Mouse (Mus musculus): ENCODE results near the gene Gm49320. TPM values are rescaled to one million over a fixed set of nuclear protein-coding genes. Genes with fewer than 3 reads are reported as not detected.

The Gm49320 gene
- polyA plus RNA-seq, 1 experiment from 2014 or later, result 1.00 TPM

DNA sequence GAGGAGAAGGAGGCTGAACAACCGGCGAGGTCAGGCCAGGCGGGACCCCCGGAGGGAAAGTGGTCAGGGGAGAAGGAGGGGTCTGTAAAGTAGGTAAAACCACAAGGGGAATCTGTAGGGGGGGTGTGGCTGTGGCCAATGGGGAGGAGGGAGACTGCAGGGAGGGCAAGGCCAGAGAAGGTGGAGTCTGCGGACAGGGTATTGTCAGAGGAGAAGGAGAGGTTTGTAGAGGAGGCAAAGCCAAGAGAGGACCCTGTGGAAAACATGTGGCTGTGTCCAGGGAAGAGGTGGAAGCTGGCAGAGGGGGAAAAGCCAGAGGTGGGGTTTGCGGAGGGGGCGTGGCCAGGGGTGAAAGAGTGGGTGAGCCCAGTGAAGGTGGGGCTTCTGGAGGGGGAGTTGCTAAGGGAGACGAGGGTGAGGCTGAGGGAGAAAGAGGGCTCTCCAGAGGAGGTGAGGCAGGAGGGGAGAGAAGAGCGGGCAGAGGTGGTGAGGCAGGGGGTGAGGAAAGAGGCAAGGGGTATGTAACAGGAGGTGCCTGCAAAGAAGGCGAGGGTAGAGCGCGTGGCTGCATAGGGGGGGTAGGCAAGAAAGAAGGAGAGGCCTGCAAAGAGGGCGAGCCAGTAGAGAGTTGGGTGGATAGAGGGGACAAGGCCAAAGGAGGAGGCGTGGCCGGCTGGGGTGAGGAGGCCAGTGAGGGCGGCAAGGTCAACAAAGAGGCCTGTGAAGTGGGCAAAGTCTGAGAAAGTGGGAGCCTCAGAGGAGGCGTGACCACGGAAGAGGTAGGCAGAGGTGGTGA is 25.3 kb upstream of the Gm49320 start:
- H3K36me3 ChIP-seq, result peaks cover 40% of the 10 kb centered on the region
- peaks cover 62% of the 10 kb centered on the region for H3K4me1 ChIP-seq (replicated peaks)
- peak overlapping the region; percentile 87 for H3K4me2 ChIP-seq
- no peaks in the 10 kb centered on the region for H3K9me3 ChIP-seq
- 4% methylated on average over 18 of the region's 18 CpGs for WGBS
- peak; percentile 5 for ATAC-seq (ENCODE audit: low FRiP score)
- peak overlapping the region; percentile 63 for H3K27ac ChIP-seq
- peak overlapping the region; percentile 93 for H3K9ac ChIP-seq
- no peaks in the 10 kb centered on the region for H3K27me3 ChIP-seq
- peak overlapping the region; percentile 50 for H3K4me3 ChIP-seq

DNA sequence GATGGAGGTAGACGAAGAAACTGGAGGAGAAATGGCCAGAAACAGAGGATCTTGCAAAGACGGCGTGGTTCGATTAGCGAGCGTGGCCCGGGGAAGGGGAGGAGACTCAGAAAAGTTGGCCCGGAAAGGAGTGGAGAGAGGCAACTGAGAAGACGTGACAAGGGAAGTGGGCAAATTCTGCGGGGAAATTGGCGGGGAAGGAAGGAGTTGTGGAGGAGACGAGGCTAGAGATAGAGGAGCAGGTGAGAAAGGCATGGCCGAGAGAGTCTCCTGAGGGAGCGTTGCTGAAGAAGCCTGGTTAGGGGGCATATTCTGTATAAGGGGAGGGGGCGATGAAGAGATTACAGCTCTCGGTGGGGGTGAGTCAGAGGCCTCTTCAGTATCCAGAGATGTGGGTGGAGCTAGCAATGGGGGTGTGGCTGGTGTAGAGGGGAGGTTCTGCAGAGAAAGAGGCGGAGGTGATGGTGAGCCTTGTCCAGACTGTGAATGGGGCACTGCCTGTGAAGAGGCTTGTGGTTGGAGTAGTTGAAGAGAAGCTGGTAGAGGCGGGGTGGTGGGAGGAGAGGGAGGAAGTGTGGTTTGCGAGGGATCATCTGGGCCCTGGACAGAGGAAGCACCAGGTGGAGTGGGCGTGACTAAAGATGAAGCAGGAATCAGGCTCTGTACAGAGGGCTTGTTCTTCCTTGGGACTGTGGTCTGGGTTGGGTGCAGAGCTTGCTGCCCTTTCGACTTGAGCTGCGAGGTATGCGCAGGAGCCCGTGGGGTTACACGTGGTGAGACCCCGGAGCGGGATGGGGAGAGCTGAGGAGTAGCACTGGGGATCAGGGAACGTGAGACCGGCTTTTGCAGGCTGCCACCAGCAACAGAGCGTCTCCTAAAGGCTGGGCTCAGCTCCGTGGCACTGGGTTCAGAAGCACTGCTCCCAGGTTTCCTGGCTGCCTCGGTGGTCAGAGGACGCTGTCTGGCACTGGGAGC is 24.4 kb upstream of the Gm49320 start:
- ATAC-seq (ENCODE audit: low FRiP score), result no peak
- H3K4me1 ChIP-seq (replicated peaks), result peaks cover 59% of the 10 kb centered on the region

GRCm38 (mm10) chr8:4216296-4216695 is 22.4 kb upstream of the Gm49320 start:
- peak overlapping the region; percentile 87 for H3K4me2 ChIP-seq
- H3K4me3 ChIP-seq, result peak overlapping the region; percentile 68
- peaks cover 50% of the 10 kb centered on the region for H3K4me1 ChIP-seq (replicated peaks)
- H3K36me3 ChIP-seq, result peaks cover 12% of the 10 kb centered on the region
- H3K27me3 ChIP-seq, result 0 out of 2 replicates have a peak, but pooled peaks cover 2% of the 10 kb centered on the region
- peak; percentile 4; the same call in 1 of the 2 replicates for ATAC-seq (ENCODE audit: low FRiP score)
- 2% methylated on average over 18 of the region's 18 CpGs for WGBS
- H3K9me3 ChIP-seq, result no peaks in the 10 kb centered on the region
- peak overlapping the region; percentile 93 for H3K9ac ChIP-seq
- H3K27ac ChIP-seq, result peak overlapping the region; percentile 97

More for the DNA sequence above, 24.4 kb upstream of the Gm49320 start:
- H3K4me2 ChIP-seq, result peak overlapping the region; percentile 87
- peak overlapping the region; percentile 93 for H3K9ac ChIP-seq
- H3K27ac ChIP-seq, result peak overlapping the region; percentile 63; the same call in 1 of the 2 replicates
- H3K9me3 ChIP-seq, result no peaks in the 10 kb centered on the region
- H3K27me3 ChIP-seq, result no peaks in the 10 kb centered on the region
- peaks cover 31% of the 10 kb centered on the region for H3K36me3 ChIP-seq
- 10% methylated on average over 33 of the region's 33 CpGs for WGBS
- peak overlapping the region; percentile 50 for H3K4me3 ChIP-seq

GRCm38 (mm10) chr8:4216791-4217621 is 21.7 kb upstream of the Gm49320 start, which contains the start of gene Prr36:
TSS of gene Prr36 (minus strand) at chr8:4217459.
- peaks cover 45% of the 10 kb centered on the region for H3K4me1 ChIP-seq (replicated peaks)
- peak within 1 kb of the TSS; percentile 87 for H3K4me2 ChIP-seq
- WGBS, result 1% methylated on average over 44 of the region's 44 CpGs
- H3K36me3 ChIP-seq, result peaks cover 10% of the 10 kb centered on the region
- H3K4me3 ChIP-seq, result peak within 1 kb of the TSS; percentile 68
- H3K9ac ChIP-seq, result peak within 1 kb of the TSS; percentile 93
- ATAC-seq (ENCODE audit: low FRiP score), result peak; percentile 93
- H3K27ac ChIP-seq, result peak within 1 kb of the TSS; percentile 97
- no peaks in the 10 kb centered on the region for H3K9me3 ChIP-seq
- 0 out of 2 replicates have a peak, but pooled peaks cover 4% of the 10 kb centered on the region for H3K27me3 ChIP-seq

GRCm38 (mm10) chr8:4219617-4220016 is 19.0 kb upstream of the Gm49320 start:
- Histone ChIP-seq H3K9ac (no peak overlapping the region), H3K4me3 (no peak overlapping the region), H3K27me3 (peaks cover 9% of the 10 kb centered on the region; the same call in 1 of the 2 replicates), H3K4me1 (replicated peaks) (peaks cover 24% of the 10 kb centered on the region), H3K36me3 (peaks cover 6% of the 10 kb centered on the region), H3K4me2 (no peak overlapping the region), H3K27ac (no peak overlapping the region), H3K9me3 (no peaks in the 10 kb centered on the region)
- no peak for ATAC-seq (ENCODE audit: low FRiP score)
- WGBS, result 96% methylated on average over 3 of the region's 3 CpGs

GRCm38 (mm10) chr8:4222059-4222458 is 16.6 kb upstream of the Gm49320 start:
- no peak for ATAC-seq (ENCODE audit: low FRiP score)
- no peak overlapping the region for H3K9ac ChIP-seq
- H3K36me3 ChIP-seq, result no peaks in the 10 kb centered on the region
- peaks cover 32% of the 10 kb centered on the region for H3K27me3 ChIP-seq
- H3K4me3 ChIP-seq, result no peak overlapping the region
- H3K4me2 ChIP-seq, result no peak overlapping the region
- no peaks in the 10 kb centered on the region for H3K9me3 ChIP-seq
- no peak overlapping the region for H3K27ac ChIP-seq
- H3K4me1 ChIP-seq (replicated peaks), result peaks cover 13% of the 10 kb centered on the region

GRCm38 (mm10) chr8:4226323-4226722 is 12.3 kb upstream of the Gm49320 start:
- 21% methylated on average over 4 of the region's 4 CpGs for WGBS
- Histone ChIP-seq H3K9ac (peak overlapping the region; percentile 53; the same call in 1 of the 2 replicates), H3K27ac (no peak overlapping the region), H3K4me3 (no peak overlapping the region), H3K36me3 (no peaks in the 10 kb centered on the region), H3K27me3 (peaks cover 53% of the 10 kb centered on the region), H3K4me2 (peak overlapping the region; percentile 41), H3K9me3 (no peaks in the 10 kb centered on the region), H3K4me1 (replicated peaks) (peaks cover 6% of the 10 kb centered on the region; the same call in 1 of the 2 replicates)
- 0 out of 2 replicates have a peak, but pooled peaks have one; percentile 36 for ATAC-seq (ENCODE audit: low FRiP score)

DNA sequence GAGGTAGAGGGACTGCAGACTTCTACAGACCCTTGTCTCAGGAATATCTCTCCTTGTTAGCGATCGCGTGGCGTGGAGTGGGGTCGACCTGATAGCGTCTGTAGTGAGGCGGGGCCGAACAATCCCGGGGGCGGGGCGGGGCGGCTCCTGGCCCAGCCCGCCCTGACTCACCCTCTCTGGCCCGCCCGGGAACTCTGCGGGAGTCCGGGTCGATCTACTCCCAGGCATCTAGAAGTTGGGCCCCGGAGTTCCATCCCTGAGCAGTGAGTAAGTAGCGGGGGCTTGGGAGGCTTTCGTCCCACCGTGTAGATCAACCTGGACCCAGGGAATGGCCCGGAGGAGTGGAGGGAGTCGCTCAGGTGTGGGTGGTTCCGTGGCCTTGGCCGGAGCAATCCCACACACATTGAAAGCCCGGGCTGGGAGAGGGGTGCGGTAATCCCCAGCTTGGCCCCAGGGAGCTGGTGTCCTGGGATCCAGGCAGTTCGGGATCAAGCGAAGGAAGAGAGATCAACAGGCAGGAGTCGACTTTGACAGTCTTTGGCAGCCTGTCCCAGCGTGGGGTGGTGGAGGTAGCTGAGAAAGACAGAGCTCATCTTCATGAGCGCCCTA is 11.8 kb upstream of the Gm49320 start, which contains the start of gene Lrrc8e:
Gene Lrrc8e (plus strand): TSS at position 89 of the 609 bp plus-strand sequence.
- no peaks in the 10 kb centered on the region for H3K9me3 ChIP-seq
- H3K27me3 ChIP-seq, result peaks cover 51% of the 10 kb centered on the region
- H3K4me1 ChIP-seq (replicated peaks), result peaks cover 6% of the 10 kb centered on the region; the same call in 1 of the 2 replicates
- 5% methylated on average over 33 of the region's 33 CpGs for WGBS
- 0 out of 2 replicates have a peak, but pooled peaks have one; percentile 28 for ATAC-seq (ENCODE audit: low FRiP score)
- H3K36me3 ChIP-seq, result no peaks in the 10 kb centered on the region
- H3K4me3 ChIP-seq, result peak within 1 kb of the TSS; percentile 12; the same call in 1 of the 2 replicates
- no peak within 1 kb of the TSS for H3K27ac ChIP-seq
- peak within 1 kb of the TSS; percentile 41 for H3K4me2 ChIP-seq
- H3K9ac ChIP-seq, result peak within 1 kb of the TSS; percentile 53; the same call in 1 of the 2 replicates

- Histone ChIP-seq H3K4me1 (replicated peaks) (peaks cover 6% of the 10 kb centered on the region; the same call in 1 of the 2 replicates), H3K9ac (no peak overlapping the region), H3K9me3 (no peaks in the 10 kb centered on the region), H3K4me2 (no peak overlapping the region), H3K27me3 (peaks cover 51% of the 10 kb centered on the region), H3K36me3 (no peaks in the 10 kb centered on the region), H3K4me3 (no peak overlapping the region), H3K27ac (no peak overlapping the region)
- WGBS, result 98% methylated on average over 4 of the region's 4 CpGs
- ATAC-seq (ENCODE audit: low FRiP score), result no peak
Measured at GRCm38 (mm10) chr8:4227919-4228318, 10.7 kb upstream of the Gm49320 start.

- ATAC-seq (ENCODE audit: low FRiP score), result no peak
- Histone ChIP-seq H3K4me2 (no peak overlapping the region), H3K4me1 (replicated peaks) (peaks cover 6% of the 10 kb centered on the region; the same call in 1 of the 2 replicates), H3K9me3 (no peaks in the 10 kb centered on the region), H3K9ac (no peak overlapping the region), H3K27me3 (peaks cover 45% of the 10 kb centered on the region), H3K4me3 (no peak overlapping the region), H3K36me3 (no peaks in the 10 kb centered on the region), H3K27ac (no peak overlapping the region)
- 80% methylated on average over 5 of the region's 5 CpGs for WGBS
Measured at GRCm38 (mm10) chr8:4229784-4230183, 8.9 kb upstream of the Gm49320 start.

Data from hindbrain, embryonic 13.5 days (tissue).